Mouse (Mus musculus): ENCODE measurements around the gene Cables2.

DNA sequence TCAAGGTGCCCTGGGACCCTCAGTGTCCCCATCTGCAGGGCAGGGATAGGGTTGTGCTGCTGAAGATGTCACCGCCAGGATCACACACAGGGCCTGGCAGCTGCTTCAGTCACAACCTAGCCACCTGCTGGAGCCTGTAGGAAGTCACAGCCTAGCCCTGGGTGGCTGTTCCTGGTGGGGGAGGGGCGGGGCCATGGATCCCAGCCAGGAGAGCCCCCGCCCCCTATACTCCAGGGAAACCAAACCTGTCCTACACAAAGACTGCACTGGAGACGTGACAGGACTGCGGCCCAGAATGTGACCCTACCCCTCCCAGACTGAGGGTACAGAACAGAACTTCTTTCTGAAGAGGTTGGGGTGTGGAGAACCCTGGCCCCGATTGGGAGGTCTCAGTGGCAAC, 51.0 kb downstream of the Cables2 start:
- no peak for TF ChIP-seq CTCF (IDR thresholded peaks at IDR 0.05; ENCODE audit: control insufficient read depth, insufficient read depth, low read length)
- no peak for TF ChIP-seq POLR2A (IDR thresholded peaks at IDR 0.05; ENCODE audit: borderline replicate concordance, control insufficient read depth, low read depth, low read length)
